ENCODE assay signal across 9 mouse cellular contexts in genomic region chr17:45575123-45575897, GRCm38 (mm10). TPM values are rescaled to one million over a fixed set of nuclear protein-coding genes. Genes with fewer than 3 reads are reported as not detected.
DNase-seq lines count a peak whose midpoint lies in the region; ATAC-seq and TF ChIP-seq lines count a peak whose summit lies in the region.
"Had no signal": no experiment of that assay in that cellular context is flagged by ENCODE, and none has a peak within 500 bp of the region (broad histone marks: within the 10 kb centered on the region; RNA-seq: fewer than 3 reads in every experiment).

No protein-coding gene starts in this region.

- 87% methylated on average over 8 of the region's 8 CpGs for WGBS in forebrain, embryonic 10.5 days
- 90% methylated on average over 8 of the region's 8 CpGs for WGBS in forebrain, embryonic 11.5 days
- 83% methylated on average over 8 of the region's 8 CpGs for WGBS in lung, postnatal 0 days
- WGBS in limb, embryonic 10.5 days, result 91% methylated on average over 8 of the region's 8 CpGs
- 84% methylated on average over 8 of the region's 8 CpGs for WGBS in stomach, embryonic 15.5 days

- no peak overlapping the region; the same call in 1 of the 2 replicates for H3K9ac ChIP-seq in forebrain, embryonic 11.5 days (ENCODE audit: low read length)
- no peak overlapping the region for H3K9ac ChIP-seq in lung, postnatal 0 days (replicated peaks; ENCODE audit: low read depth)
- no peak overlapping the region for H3K9ac ChIP-seq in stomach, embryonic 15.5 days

- peaks cover 37% of the 10 kb centered on the region for H3K4me1 ChIP-seq in forebrain, embryonic 10.5 days
- H3K4me1 ChIP-seq in forebrain, embryonic 11.5 days (replicated peaks; ENCODE audit: control insufficient read depth, insufficient read depth, low read length), result peaks cover 2% of the 10 kb centered on the region; the same call in 1 of the 2 replicates
- peaks cover 6% of the 10 kb centered on the region; the same call in 1 of the 2 replicates for H3K4me1 ChIP-seq in lung, postnatal 0 days (ENCODE audit: insufficient read depth, low read depth, low read length)
- peaks cover 32% of the 10 kb centered on the region for H3K4me1 ChIP-seq in limb, embryonic 10.5 days
- peaks cover 26% of the 10 kb centered on the region for H3K4me1 ChIP-seq in stomach, embryonic 15.5 days

- no peak for ATAC-seq in forebrain, embryonic 11.5 days (replicated peaks; ENCODE audit: low FRiP score)
- ATAC-seq in lung, postnatal 0 days, result no peak
- ATAC-seq in stomach, embryonic 15.5 days (ENCODE audit: insufficient read depth, low FRiP score, low read depth), result no peak

- peak overlapping the region; percentile 83 for H3K4me3 ChIP-seq in forebrain, embryonic 10.5 days
- H3K4me3 ChIP-seq in forebrain, embryonic 11.5 days (ENCODE audit: low read depth, low read length), result no peak overlapping the region
- H3K4me3 ChIP-seq in lung, postnatal 0 days (ENCODE audit: low read depth, low read length), result no peak overlapping the region
- H3K4me3 ChIP-seq in limb, embryonic 10.5 days, result no peak overlapping the region
- H3K4me3 ChIP-seq in stomach, embryonic 15.5 days (replicated peaks), result no peak overlapping the region

- no peak overlapping the region for H3K4me2 ChIP-seq in forebrain, embryonic 11.5 days (ENCODE audit: low read depth, low read length, severe bottlenecking)
- H3K4me2 ChIP-seq in lung, postnatal 0 days (replicated peaks; ENCODE audit: low read depth, low read length), result peak overlapping the region; percentile 86; the same call in 1 of the 2 replicates
- H3K4me2 ChIP-seq in stomach, embryonic 15.5 days, result peak overlapping the region; percentile 84; the same call in 1 of the 2 replicates

- no peak for TF ChIP-seq CTCF in lung, postnatal 0 days (IDR thresholded peaks at IDR 0.05)

- peaks cover 22% of the 10 kb centered on the region for H3K36me3 ChIP-seq in forebrain, embryonic 10.5 days (replicated peaks)
- peaks cover 11% of the 10 kb centered on the region; the same call in 1 of the 2 replicates for H3K36me3 ChIP-seq in forebrain, embryonic 11.5 days (ENCODE audit: control insufficient read depth, insufficient read depth, low read length)
- peaks cover 11% of the 10 kb centered on the region for H3K36me3 ChIP-seq in lung, postnatal 0 days (ENCODE audit: insufficient read depth, low read length)
- H3K36me3 ChIP-seq in limb, embryonic 10.5 days, result peaks cover 23% of the 10 kb centered on the region
- H3K36me3 ChIP-seq in stomach, embryonic 15.5 days, result peaks cover 15% of the 10 kb centered on the region

- TF ChIP-seq EP300 in lung, postnatal 0 days (IDR thresholded peaks at IDR 0.05), result no peak

- DNase-seq in forebrain, embryonic 10.5 days (ENCODE audit: extremely low spot score, low spot score), result no peak
- no peak for DNase-seq in forebrain, embryonic 11.5 days (ENCODE audit: low spot score)
- DNase-seq in lung, postnatal 0 days (ENCODE audit: low spot score), result no peak
- no peak for DNase-seq in lung, postnatal 4 days
- no peak for DNase-seq in limb, embryonic 10.5 days (ENCODE audit: low spot score)
- DNase-seq in urinary bladder, postnatal 25 days (ENCODE audit: low spot score), result no peak
- DNase-seq in spleen, postnatal 14 days (ENCODE audit: low spot score in 2 of 2), result no peak

- H3K9me3 ChIP-seq in forebrain, embryonic 10.5 days, result no peaks in the 10 kb centered on the region
- no peaks in the 10 kb centered on the region for H3K9me3 ChIP-seq in forebrain, embryonic 11.5 days (ENCODE audit: control insufficient read depth, low read length)
- H3K9me3 ChIP-seq in lung, postnatal 0 days (ENCODE audit: low read length), result no peaks in the 10 kb centered on the region
- no peaks in the 10 kb centered on the region for H3K9me3 ChIP-seq in limb, embryonic 10.5 days (replicated peaks)
- H3K9me3 ChIP-seq in stomach, embryonic 15.5 days, result no peaks in the 10 kb centered on the region

- no peaks in the 10 kb centered on the region for H3K27me3 ChIP-seq in forebrain, embryonic 10.5 days (ENCODE audit: poor library complexity, severe bottlenecking)
- H3K27me3 ChIP-seq in forebrain, embryonic 11.5 days (ENCODE audit: control insufficient read depth, insufficient read depth, low read length), result no peaks in the 10 kb centered on the region
- no peaks in the 10 kb centered on the region for H3K27me3 ChIP-seq in lung, postnatal 0 days (replicated peaks; ENCODE audit: insufficient read depth, low read length)
- no peaks in the 10 kb centered on the region for H3K27me3 ChIP-seq in limb, embryonic 10.5 days (ENCODE audit: low read depth, poor library complexity, severe bottlenecking)
- no peaks in the 10 kb centered on the region for H3K27me3 ChIP-seq in stomach, embryonic 15.5 days (replicated peaks)

- peak overlapping the region; percentile 99 for H3K27ac ChIP-seq in forebrain, embryonic 10.5 days
- H3K27ac ChIP-seq in forebrain, embryonic 11.5 days (ENCODE audit: low read depth, low read length), result no peak overlapping the region
- H3K27ac ChIP-seq in lung, postnatal 0 days (ENCODE audit: low read length), result peak overlapping the region; percentile 97
- peak overlapping the region; percentile 97 for H3K27ac ChIP-seq in limb, embryonic 10.5 days
- H3K27ac ChIP-seq in stomach, embryonic 15.5 days, result peak overlapping the region; percentile 99

RNA-seq across cellular contexts. Expression of gene Hsp90ab1, which starts 2.2 kb away (rescaled TPM):
- 2,210 and 2,220 TPM in 2 replicates for polyA plus RNA-seq in forebrain, embryonic 10.5 days (2016; fragmentation: Nextera tagmentation; extraction: Ambion mirVana)
- 1,787 and 1,872 TPM in 2 replicates for polyA plus RNA-seq in forebrain, embryonic 11.5 days (2014; fragmentation: Nextera tagmentation; extraction: Ambion mirVana)
- 607 and 696 TPM in 2 replicates for polyA plus RNA-seq in lung, postnatal 0 days (2015; fragmentation: Nextera tagmentation; extraction: Ambion mirVana)
- 2,007 and 2,405 TPM in 2 replicates for polyA plus RNA-seq in limb, embryonic 10.5 days (2016; fragmentation: Nextera tagmentation; extraction: Ambion mirVana)
- polyA plus RNA-seq in stomach, embryonic 15.5 days (2015; fragmentation: Nextera tagmentation; extraction: Ambion mirVana), result 1,532 and 1,551 TPM in 2 replicates

RNA-seq across cellular contexts. Expression of gene Slc35b2, which starts 11.6 kb away (rescaled TPM):
- 114 and 117 TPM in 2 replicates for polyA plus RNA-seq in forebrain, embryonic 10.5 days (2016; fragmentation: Nextera tagmentation; extraction: Ambion mirVana)
- 103 and 105 TPM in 2 replicates for polyA plus RNA-seq in forebrain, embryonic 11.5 days (2014; fragmentation: Nextera tagmentation; extraction: Ambion mirVana)
- 84.8 and 85.1 TPM in 2 replicates for polyA plus RNA-seq in lung, postnatal 0 days (2015; fragmentation: Nextera tagmentation; extraction: Ambion mirVana)
- 102 and 105 TPM in 2 replicates for polyA plus RNA-seq in limb, embryonic 10.5 days (2016; fragmentation: Nextera tagmentation; extraction: Ambion mirVana)
- 115 and 131 TPM in 2 replicates for polyA plus RNA-seq in stomach, embryonic 15.5 days (2015; fragmentation: Nextera tagmentation; extraction: Ambion mirVana)

RNA-seq across cellular contexts. Expression of gene Nfkbie, which starts 19.8 kb away (rescaled TPM):
- polyA plus RNA-seq in forebrain, embryonic 10.5 days (2016; fragmentation: Nextera tagmentation; extraction: Ambion mirVana), result 6.6 and 6.9 TPM in 2 replicates
- polyA plus RNA-seq in forebrain, embryonic 11.5 days (2014; fragmentation: Nextera tagmentation; extraction: Ambion mirVana), result 5.9 and 6.0 TPM in 2 replicates
- polyA plus RNA-seq in lung, postnatal 0 days (2015; fragmentation: Nextera tagmentation; extraction: Ambion mirVana), result 2.4 and 5.0 TPM in 2 replicates
- 5.1 and 5.2 TPM in 2 replicates for polyA plus RNA-seq in limb, embryonic 10.5 days (2016; fragmentation: Nextera tagmentation; extraction: Ambion mirVana)
- polyA plus RNA-seq in stomach, embryonic 15.5 days (2015; fragmentation: Nextera tagmentation; extraction: Ambion mirVana), result 4.3 and 4.4 TPM in 2 replicates

RNA-seq across cellular contexts. Expression of gene Slc29a1, which starts 24.1 kb away (rescaled TPM):
- 70.3 and 76.3 TPM in 2 replicates for polyA plus RNA-seq in forebrain, embryonic 10.5 days (2016; fragmentation: Nextera tagmentation; extraction: Ambion mirVana)
- 56.7 TPM in 2 replicates for polyA plus RNA-seq in forebrain, embryonic 11.5 days (2014; fragmentation: Nextera tagmentation; extraction: Ambion mirVana)
- polyA plus RNA-seq in lung, postnatal 0 days (2015; fragmentation: Nextera tagmentation; extraction: Ambion mirVana), result 99.8 and 120 TPM in 2 replicates
- 40.3 and 41.6 TPM in 2 replicates for polyA plus RNA-seq in limb, embryonic 10.5 days (2016; fragmentation: Nextera tagmentation; extraction: Ambion mirVana)
- 83.4 and 88.9 TPM in 2 replicates for polyA plus RNA-seq in stomach, embryonic 15.5 days (2015; fragmentation: Nextera tagmentation; extraction: Ambion mirVana)

RNA-seq across cellular contexts. Expression of gene Tmem151b, which starts 25.8 kb away (rescaled TPM):
- polyA plus RNA-seq in forebrain, embryonic 10.5 days (2016; fragmentation: Nextera tagmentation; extraction: Ambion mirVana), result 4.8 and 6.3 TPM in 2 replicates
- polyA plus RNA-seq in forebrain, embryonic 11.5 days (2014; fragmentation: Nextera tagmentation; extraction: Ambion mirVana), result 8.2 and 9.1 TPM in 2 replicates
- polyA plus RNA-seq in lung, postnatal 0 days (2015; fragmentation: Nextera tagmentation; extraction: Ambion mirVana), result 0.07 and 0.12 TPM in 2 replicates
- polyA plus RNA-seq in limb, embryonic 10.5 days (2016; fragmentation: Nextera tagmentation; extraction: Ambion mirVana), result 4.1 and 6.8 TPM in 2 replicates
- polyA plus RNA-seq in stomach, embryonic 15.5 days (2015; fragmentation: Nextera tagmentation; extraction: Ambion mirVana), result 2.3 and 2.5 TPM in 2 replicates
- polyA plus RNA-seq: erythroblast, embryonic 14.5 days had no signal
